Mouse (Mus musculus): Measurements from ENCODE around the gene Kcnq2. TPM values are rescaled to one million over a fixed set of nuclear protein-coding genes. Genes with fewer than 3 reads are reported as not detected.

Kcnq2 gene
- polyA plus RNA-seq, 1 experiment from 2014 or later: 30.7 TPM

DNA sequence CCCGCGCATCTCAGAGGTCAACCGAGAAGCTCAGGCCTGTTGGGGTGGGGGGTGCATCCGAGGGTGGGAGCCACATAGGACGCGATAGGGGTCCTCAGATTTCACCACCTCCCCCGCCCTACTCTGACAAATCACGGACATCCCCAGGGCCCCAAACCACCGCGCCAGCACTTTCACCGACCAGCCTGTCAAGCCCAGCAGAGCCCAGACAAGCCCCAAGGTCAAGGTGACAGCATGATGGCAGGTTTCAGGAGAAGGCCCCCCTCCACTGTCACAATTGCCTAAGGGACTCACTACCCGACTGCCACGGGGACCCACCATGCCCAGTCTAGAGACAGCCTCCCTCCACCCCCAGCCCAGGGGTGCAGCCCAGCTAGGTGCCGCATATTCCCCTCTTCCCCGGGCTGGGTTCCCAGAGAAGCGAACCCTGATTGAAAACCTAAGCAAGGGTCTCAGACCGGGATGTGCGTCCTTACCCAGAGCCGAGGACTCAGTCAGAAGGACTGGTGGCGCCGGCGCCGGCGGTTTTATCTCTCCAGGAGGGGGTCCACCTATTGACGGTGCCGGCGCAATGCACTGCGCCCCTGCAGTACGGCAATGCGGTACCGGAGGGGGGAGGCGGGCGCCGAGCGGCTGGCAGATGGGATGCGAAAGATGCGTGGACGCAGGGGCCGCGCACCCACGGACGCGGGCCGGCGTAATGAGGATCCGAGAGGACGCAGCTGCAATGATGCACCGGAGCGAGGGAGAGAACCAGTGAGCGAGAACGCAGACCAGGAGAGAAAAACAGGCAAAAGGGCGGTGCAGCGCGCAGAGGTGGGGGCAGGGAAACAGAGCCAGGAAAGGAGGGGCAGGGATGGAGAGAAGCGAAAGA is 21.4 kb upstream of the Kcnq2 start, which contains the start of gene Eef1a2:
Eef1a2 (minus strand) TSS at position 767 of the 874 bp plus-strand sequence.
- Histone ChIP-seq H3K4me3 (peak within 1 kb of the TSS; percentile 46), H3K4me2 (replicated peaks) (peak within 1 kb of the TSS; percentile 63), H3K9me3 (no peaks in the 10 kb centered on the region), H3K27ac (replicated peaks) (peak within 1 kb of the TSS; percentile 83), H3K9ac (replicated peaks) (peak within 1 kb of the TSS; percentile 58), H3K4me1 (peaks cover 30% of the 10 kb centered on the region), H3K36me3 (no peaks in the 10 kb centered on the region), H3K27me3 (peaks cover 46% of the 10 kb centered on the region)
- 3% methylated on average over 55 of the region's 55 CpGs for WGBS
- peak; percentile 55; the same call in 1 of the 2 replicates for ATAC-seq (ENCODE audit: low FRiP score, low read depth)

DNA sequence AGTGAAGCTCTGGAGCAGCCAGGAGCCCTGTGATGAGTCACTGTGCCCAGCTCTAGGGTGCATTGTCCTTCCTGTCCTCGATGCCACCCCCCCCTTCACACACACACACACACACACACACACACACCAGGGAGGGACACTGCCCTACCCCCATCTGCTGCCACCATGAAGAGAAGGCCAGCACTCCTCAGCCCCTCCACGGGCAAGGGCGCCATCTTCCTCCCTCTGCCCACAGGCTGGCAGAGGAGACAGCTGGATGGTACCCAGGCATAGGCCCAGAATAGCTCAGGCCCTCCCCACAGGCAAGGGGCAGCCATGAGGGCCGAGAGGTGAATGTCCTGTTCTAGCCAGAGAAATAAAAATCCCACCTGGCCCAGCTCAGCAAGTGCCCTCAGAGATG is 20.7 kb upstream of the Kcnq2 start:
- peaks cover 30% of the 10 kb centered on the region for H3K4me1 ChIP-seq
- 64% methylated on average over 4 of the region's 4 CpGs for WGBS
- ATAC-seq (ENCODE audit: low FRiP score, low read depth): no peak
- H3K27ac ChIP-seq (replicated peaks): no peak overlapping the region; the same call in 1 of the 2 replicates
- H3K9ac ChIP-seq (replicated peaks): peak overlapping the region; percentile 58; the same call in 1 of the 2 replicates
- peaks cover 52% of the 10 kb centered on the region for H3K27me3 ChIP-seq
- H3K4me3 ChIP-seq: peak overlapping the region; percentile 46
- no peaks in the 10 kb centered on the region for H3K9me3 ChIP-seq
- peak overlapping the region; percentile 63 for H3K4me2 ChIP-seq (replicated peaks)
- no peaks in the 10 kb centered on the region for H3K36me3 ChIP-seq

DNA sequence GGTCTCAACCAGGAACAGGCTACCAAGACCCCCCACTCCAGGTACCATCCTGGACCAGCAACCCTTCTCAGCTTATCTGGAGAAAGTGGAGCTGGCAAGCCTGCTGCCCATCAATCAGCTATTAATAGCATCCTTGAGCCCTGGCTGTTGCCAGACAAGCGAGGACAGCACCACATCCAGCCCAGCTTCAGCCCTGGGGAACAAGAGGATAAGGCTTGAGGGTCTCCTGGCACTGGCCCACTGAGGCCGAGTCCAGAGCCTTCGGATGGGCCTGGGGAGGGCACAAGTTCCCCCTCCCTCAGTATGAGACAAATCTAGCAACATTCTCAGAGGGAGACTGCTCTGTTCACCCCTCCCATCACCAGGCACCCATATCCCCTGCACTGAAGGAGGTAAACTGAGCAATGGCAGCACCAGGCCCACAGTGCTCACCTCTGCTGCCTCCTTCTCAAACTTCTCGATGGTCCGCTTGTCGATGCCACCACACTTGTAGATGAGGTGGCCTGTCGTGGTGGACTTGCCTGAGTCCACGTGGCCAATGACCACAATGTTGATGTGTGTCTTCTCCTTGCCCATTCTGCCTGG is 19.8 kb upstream of the Kcnq2 start:
- Histone ChIP-seq H3K36me3 (no peaks in the 10 kb centered on the region), H3K4me3 (no peak overlapping the region), H3K9me3 (no peaks in the 10 kb centered on the region), H3K9ac (replicated peaks) (no peak overlapping the region), H3K27me3 (peaks cover 61% of the 10 kb centered on the region), H3K4me2 (replicated peaks) (no peak overlapping the region), H3K27ac (replicated peaks) (no peak overlapping the region), H3K4me1 (peaks cover 25% of the 10 kb centered on the region)
- 83% methylated on average over 8 of the region's 8 CpGs for WGBS
- no peak for ATAC-seq (ENCODE audit: low FRiP score, low read depth)

DNA sequence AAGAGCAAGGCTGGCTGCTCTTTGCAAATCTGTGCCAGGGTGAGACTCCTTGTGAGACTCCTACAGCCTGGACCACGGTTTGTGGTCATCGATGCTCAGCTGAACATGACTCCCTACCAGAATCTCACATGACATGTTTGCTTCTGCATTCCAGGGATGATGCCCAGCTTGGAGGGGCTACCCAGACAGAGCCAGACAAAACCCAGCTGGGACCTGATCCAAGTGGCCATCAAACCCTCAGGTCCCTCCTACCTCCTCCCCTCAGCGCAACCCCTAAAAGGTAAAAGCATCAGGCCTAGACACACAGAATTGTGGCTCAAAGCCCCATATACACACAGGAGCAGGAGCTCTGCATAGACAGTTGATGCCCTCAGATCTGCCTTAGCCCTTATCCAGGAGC is 19.3 kb upstream of the Kcnq2 start:
- no peaks in the 10 kb centered on the region for H3K36me3 ChIP-seq
- no peak for ATAC-seq (ENCODE audit: low FRiP score, low read depth)
- WGBS: 91% methylated on average over 3 of the region's 3 CpGs
- no peak overlapping the region for H3K4me2 ChIP-seq (replicated peaks)
- no peak overlapping the region for H3K9ac ChIP-seq (replicated peaks)
- H3K27ac ChIP-seq (replicated peaks): no peak overlapping the region
- H3K9me3 ChIP-seq: no peaks in the 10 kb centered on the region
- H3K4me1 ChIP-seq: peaks cover 19% of the 10 kb centered on the region
- H3K27me3 ChIP-seq: peaks cover 66% of the 10 kb centered on the region
- H3K4me3 ChIP-seq: no peak overlapping the region

DNA sequence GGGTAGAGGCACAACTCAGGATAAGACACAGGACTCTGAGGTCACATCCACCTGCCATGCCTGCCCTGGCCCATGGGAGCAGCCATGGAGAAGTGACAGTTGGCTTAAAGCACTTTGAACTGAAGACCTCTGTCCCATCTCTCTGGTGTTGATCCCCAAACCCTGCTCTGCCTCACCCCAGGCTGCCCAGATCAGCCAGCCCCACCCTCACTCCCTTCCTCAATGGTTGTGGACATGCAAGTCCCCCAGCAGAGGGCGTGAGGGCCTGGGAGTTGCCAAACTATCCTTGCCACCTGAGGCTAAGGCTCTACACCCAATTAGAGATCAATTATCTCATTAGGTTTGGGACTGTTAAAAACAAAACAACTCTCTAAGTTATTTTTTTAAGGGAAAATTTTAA is 18.7 kb upstream of the Kcnq2 start:
- no peak overlapping the region for H3K27ac ChIP-seq (replicated peaks)
- H3K36me3 ChIP-seq: no peaks in the 10 kb centered on the region
- no peak overlapping the region for H3K4me3 ChIP-seq
- peaks cover 70% of the 10 kb centered on the region for H3K27me3 ChIP-seq
- 5% methylated on average over 1 of the region's 1 CpGs for WGBS
- H3K4me2 ChIP-seq (replicated peaks): no peak overlapping the region
- ATAC-seq (ENCODE audit: low FRiP score, low read depth): no peak
- H3K4me1 ChIP-seq: peaks cover 14% of the 10 kb centered on the region
- no peaks in the 10 kb centered on the region for H3K9me3 ChIP-seq
- H3K9ac ChIP-seq (replicated peaks): no peak overlapping the region

DNA sequence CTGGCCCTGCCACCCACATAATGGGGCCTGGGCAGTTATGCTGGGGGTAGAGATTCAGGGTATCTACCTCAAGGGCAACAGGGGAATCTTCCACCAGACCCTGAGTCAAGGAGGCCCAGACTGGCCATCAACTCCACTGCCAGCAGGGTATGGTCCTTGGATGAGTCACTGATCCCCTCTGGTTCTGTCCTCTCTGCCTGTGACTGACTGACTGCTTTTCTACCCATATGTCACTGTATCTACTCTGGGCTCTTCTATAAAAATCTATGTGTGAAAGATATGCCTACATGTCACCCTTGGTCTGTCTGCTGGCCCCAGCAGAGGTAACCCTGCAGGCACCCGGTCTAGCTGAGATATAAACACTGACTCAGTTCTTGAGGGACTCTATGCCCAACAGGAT is 18.0 kb upstream of the Kcnq2 start:
- 93% methylated on average over 1 of the region's 1 CpGs for WGBS
- Histone ChIP-seq H3K9me3 (no peaks in the 10 kb centered on the region), H3K4me3 (no peak overlapping the region), H3K36me3 (no peaks in the 10 kb centered on the region), H3K27ac (replicated peaks) (no peak overlapping the region), H3K4me2 (replicated peaks) (no peak overlapping the region), H3K4me1 (peaks cover 18% of the 10 kb centered on the region), H3K9ac (replicated peaks) (no peak overlapping the region), H3K27me3 (peaks cover 76% of the 10 kb centered on the region)
- no peak for ATAC-seq (ENCODE audit: low FRiP score, low read depth)

DNA sequence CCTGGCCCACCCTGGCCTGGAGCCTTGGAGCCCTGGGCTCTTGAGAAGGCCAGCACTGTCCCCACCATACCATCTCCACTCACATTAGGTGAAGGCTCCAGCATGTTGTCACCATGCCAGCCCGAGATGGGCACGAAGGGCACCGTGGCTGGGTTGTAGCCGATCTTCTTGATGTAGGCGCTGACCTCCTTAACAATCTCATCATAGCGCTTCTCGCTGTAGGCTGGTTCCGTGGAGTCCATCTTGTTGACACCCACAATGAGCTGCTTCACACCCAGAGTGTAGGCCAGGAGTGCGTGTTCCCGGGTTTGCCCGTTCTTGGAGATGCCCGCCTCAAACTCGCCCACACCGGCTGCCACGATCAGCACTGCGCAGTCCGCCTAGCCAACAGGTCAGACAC is 17.6 kb upstream of the Kcnq2 start:
- Histone ChIP-seq H3K4me3 (no peak overlapping the region), H3K9me3 (no peaks in the 10 kb centered on the region), H3K27ac (replicated peaks) (no peak overlapping the region), H3K4me1 (peaks cover 22% of the 10 kb centered on the region), H3K36me3 (no peaks in the 10 kb centered on the region), H3K4me2 (replicated peaks) (no peak overlapping the region), H3K9ac (replicated peaks) (no peak overlapping the region), H3K27me3 (peaks cover 76% of the 10 kb centered on the region)
- WGBS: 94% methylated on average over 17 of the region's 17 CpGs
- ATAC-seq (ENCODE audit: low FRiP score, low read depth): no peak

DNA sequence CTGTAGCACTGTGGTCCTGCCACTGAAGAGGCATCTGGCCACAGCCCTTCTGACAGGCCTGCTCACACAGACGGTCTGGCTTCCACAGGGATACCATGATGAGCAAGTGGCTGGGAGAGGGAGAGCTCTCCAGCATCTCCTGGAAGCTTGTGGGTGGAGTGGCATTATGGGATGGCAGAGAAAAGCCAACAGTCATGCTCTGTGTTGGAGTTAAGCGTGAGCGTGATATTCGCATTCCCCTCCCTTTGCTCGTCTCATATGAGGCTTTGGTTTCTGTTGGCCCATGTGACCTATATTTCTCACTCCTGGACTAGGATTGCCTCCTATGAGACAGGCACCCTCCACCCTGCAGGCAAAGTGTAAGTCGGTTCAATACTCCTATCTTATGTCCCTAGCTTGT is 15.2 kb upstream of the Kcnq2 start:
- Histone ChIP-seq H3K9ac (replicated peaks) (no peak overlapping the region), H3K27ac (replicated peaks) (no peak overlapping the region), H3K9me3 (no peaks in the 10 kb centered on the region), H3K4me2 (replicated peaks) (no peak overlapping the region), H3K4me1 (peaks cover 14% of the 10 kb centered on the region), H3K36me3 (no peaks in the 10 kb centered on the region), H3K27me3 (peaks cover 68% of the 10 kb centered on the region), H3K4me3 (no peak overlapping the region)
- no peak for ATAC-seq (ENCODE audit: low FRiP score, low read depth)
- WGBS: 78% methylated on average over 6 of the region's 6 CpGs

DNA sequence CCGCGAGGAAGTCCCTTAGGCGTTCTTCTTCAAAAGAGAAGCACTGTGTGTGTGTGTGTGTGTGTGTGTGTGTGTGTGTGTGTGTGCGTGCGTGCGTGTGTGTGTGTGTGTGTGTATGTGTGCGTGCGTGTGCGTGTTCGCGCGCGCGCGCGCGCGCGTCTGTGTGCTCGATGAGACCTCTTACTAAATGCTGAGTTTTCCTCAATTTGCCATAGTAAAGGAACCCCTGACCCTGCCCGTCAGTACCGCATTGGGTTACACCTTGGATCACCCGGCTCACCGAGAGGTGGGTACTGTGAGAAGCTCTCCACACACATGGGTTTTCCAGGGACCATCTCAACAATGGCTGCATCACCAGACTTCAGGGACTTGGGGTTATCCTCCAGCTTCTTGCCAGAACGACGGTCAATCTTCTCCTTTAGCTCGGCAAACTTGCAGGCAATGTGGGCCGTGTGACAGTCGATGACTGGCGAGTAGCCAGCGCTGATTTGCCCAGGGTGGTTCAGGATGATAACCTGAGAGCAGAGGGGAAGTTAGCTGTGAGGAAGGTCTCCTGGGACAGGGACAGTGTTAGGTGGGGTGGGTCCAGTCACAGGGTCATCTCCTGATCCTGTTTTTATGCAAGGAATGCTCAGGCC is 13.3 kb upstream of the Kcnq2 start:
- no peak for ATAC-seq (ENCODE audit: low FRiP score, low read depth)
- 22% methylated on average over 18 of the region's 31 CpGs for WGBS
- Histone ChIP-seq H3K27ac (replicated peaks) (no peak overlapping the region), H3K27me3 (peaks cover 64% of the 10 kb centered on the region), H3K9ac (replicated peaks) (peak overlapping the region; percentile 50), H3K4me2 (replicated peaks) (peak overlapping the region; percentile 92), H3K36me3 (no peaks in the 10 kb centered on the region), H3K4me3 (peak overlapping the region; percentile 48), H3K4me1 (peaks cover 14% of the 10 kb centered on the region), H3K9me3 (no peaks in the 10 kb centered on the region)

DNA sequence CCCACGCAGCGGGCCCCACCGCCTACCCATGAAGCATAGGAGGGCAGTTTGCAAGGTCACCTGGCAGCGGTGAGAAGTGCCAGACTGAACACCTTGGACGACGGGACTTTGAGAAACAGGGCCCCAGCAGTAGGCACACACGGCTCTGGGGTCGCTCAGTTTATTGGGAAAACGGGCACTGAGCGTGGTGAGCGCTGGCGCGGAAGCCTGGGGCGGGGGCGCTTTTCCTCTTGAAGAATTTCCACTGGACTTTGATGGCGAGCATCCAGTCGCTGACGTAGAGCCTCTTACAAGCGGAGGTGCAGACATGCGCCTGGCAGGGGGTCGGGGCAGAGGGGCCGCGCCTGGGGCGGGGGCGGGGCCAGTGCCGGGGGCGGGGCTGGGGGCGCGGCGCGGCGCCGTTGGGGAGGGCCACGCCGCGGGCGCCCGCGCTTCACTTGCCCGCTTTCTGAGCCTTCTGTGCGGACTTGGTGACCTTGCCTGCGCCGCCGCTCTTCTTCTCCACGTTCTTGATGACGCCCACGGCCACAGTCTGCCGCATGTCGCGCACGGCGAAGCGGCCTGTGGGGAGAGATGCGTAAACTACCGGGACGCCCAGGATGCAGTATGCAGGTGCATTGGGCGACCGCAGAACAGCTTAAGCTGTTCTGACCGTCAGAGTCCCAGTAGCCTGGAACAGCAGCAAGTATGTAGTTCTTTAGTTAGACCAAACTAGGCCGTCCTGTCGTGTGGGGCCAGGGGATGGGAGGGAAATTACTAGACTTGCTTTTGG is 12.6 kb upstream of the Kcnq2 start:
- peak; percentile 36 for ATAC-seq (ENCODE audit: low FRiP score, low read depth)

DNA sequence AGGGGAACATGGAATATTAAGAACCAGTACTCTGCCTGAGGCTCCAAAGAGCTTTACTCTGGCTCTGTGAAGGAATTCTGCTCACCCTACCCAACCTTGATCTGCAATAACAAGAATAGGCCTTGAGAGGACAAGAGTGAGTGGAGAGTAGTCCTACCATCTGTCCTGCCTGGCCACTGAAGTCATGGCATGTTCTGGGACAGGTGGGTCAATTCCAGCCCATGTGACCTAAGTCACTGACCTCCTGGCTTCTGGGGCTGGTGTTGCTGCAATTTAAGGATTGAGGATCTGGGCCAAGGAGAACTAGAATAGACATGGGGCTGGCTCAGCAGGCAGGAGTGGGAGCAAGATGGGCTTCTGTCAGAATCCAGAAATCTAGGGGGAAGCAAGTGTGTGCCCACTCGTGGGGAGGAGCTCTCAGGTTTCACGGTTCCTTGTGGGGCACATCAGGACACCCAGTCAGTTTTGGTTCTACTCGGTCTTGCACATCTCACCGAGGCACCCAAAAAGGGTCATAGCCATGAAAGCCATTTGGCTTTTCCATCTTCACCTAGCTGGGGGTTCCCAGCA is 12.0 kb upstream of the Kcnq2 start:
- Histone ChIP-seq H3K27ac (replicated peaks) (no peak overlapping the region), H3K36me3 (no peaks in the 10 kb centered on the region), H3K9ac (replicated peaks) (peak overlapping the region; percentile 50; the same call in 1 of the 2 replicates), H3K9me3 (no peaks in the 10 kb centered on the region), H3K4me1 (peaks cover 14% of the 10 kb centered on the region), H3K4me3 (peak overlapping the region; percentile 48), H3K4me2 (replicated peaks) (peak overlapping the region; percentile 92), H3K27me3 (peaks cover 57% of the 10 kb centered on the region)
- ATAC-seq (ENCODE audit: low FRiP score, low read depth): no peak
- WGBS: 47% methylated on average over 4 of the region's 4 CpGs

More for the DNA sequence above, 12.6 kb upstream of the Kcnq2 start:
- no peaks in the 10 kb centered on the region for H3K9me3 ChIP-seq
- no peak overlapping the region for H3K27ac ChIP-seq (replicated peaks)
- peaks cover 57% of the 10 kb centered on the region for H3K27me3 ChIP-seq
- H3K4me1 ChIP-seq: peaks cover 14% of the 10 kb centered on the region
- peak overlapping the region; percentile 48 for H3K4me3 ChIP-seq
- no peaks in the 10 kb centered on the region for H3K36me3 ChIP-seq
- 1% methylated on average over 45 of the region's 61 CpGs for WGBS
- peak overlapping the region; percentile 50 for H3K9ac ChIP-seq (replicated peaks)
- peak overlapping the region; percentile 92 for H3K4me2 ChIP-seq (replicated peaks)

Data from midbrain, embryonic 12.5 days (tissue).